Mouse (Mus musculus): ENCODE measurements around the gene Trim16.

DNA sequence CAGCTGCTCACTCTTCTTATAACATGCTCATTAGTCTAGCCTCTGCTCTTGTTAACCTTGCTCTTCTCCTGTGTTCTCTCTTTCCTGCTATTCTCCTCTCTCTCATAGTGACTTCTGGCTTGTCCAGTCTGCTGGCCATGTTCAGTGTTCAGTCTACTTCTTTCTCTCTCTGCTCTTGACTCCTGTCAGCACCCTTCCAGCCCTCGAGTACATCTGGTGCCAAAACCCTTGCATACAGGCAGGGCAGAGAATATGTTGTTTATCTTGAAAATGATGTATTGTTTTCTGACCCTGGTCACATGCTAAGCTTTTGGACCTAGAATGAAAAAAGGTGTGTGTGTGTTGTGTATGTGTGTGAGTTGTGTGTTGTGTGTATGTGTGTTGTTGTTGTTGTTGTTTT, 6.5 kb upstream of the Trim16 start:
- TF ChIP-seq CTCF (IDR thresholded peaks at IDR 0.05; ENCODE audit: borderline replicate concordance, extremely low read depth, insufficient read depth, insufficient read length), result no peak
- TF ChIP-seq POLR2A (IDR thresholded peaks at IDR 0.05; ENCODE audit: borderline replicate concordance, extremely low read depth, insufficient read depth, insufficient read length, poor library complexity, severe bottlenecking), result no peak

Data from brain, embryonic 14.5 days (tissue).